Mouse (Mus musculus) kidney, adult 2 months (tissue): ENCODE measurements around the gene Hist2h3c1. TPM values are rescaled to one million over a fixed set of nuclear protein-coding genes. Genes with fewer than 3 reads are reported as not detected.
"Not testable (repeated sequence)": the region's sequence is repeated elsewhere in the genome, so short reads cannot be mapped to it uniquely, and the experiment has no call there.

Experiments used
- DNase-seq: peaks from one replicate; pipeline ENCODE4 v3.0.0; 2021
- H3K27ac ChIP-seq: fragments of 200-500 bp; 2 replicates; pipeline ENCODE4 v1.5.1; 2012; ENCODE audit warnings: low read depth, low read length, control low read depth, inconsistent platforms; ENCODE audit not compliant: insufficient read depth
- H3K27me3 ChIP-seq: fragments of 200-500 bp; replicated peaks from 2 replicates; pipeline ENCODE4 v1.6.1; 2012; ENCODE audit warnings: mild to moderate bottlenecking, moderate library complexity, low read length, inconsistent platforms; ENCODE audit not compliant: control insufficient read depth, insufficient read depth
- H3K36me3 ChIP-seq: fragments of 200-500 bp; 2 replicates; pipeline ENCODE4 v1.6.1; 2012; ENCODE audit warnings: mild to moderate bottlenecking, moderate library complexity, low read length, inconsistent platforms; ENCODE audit not compliant: control insufficient read depth, insufficient read depth
- H3K4me1 ChIP-seq: fragments of 200-500 bp; 2 replicates; pipeline ENCODE4 v1.6.1; 2011; ENCODE audit warnings: low read length; ENCODE audit not compliant: control insufficient read depth, insufficient read depth
- H3K4me3 ChIP-seq: fragments of 200-500 bp; 2 replicates; pipeline ENCODE4 v1.5.1; 2011; ENCODE audit warnings: mild to moderate bottlenecking, low read depth, low read length, control low read depth; ENCODE audit not compliant: insufficient read depth
- CTCF ChIP-seq: fragments of 200-500 bp; conservative IDR thresholded peaks from 2 replicates; pipeline ENCODE4 v1.5.1; 2011; ENCODE audit warnings: low read depth, mild to moderate bottlenecking, control low read depth, low read length, moderate library complexity, mixed read lengths; ENCODE audit not compliant: insufficient read depth, insufficient read length
- POLR2A ChIP-seq: fragments of 200-500 bp; IDR thresholded peaks from one replicate; pipeline ENCODE4 v1.6.1; 2011; ENCODE audit warnings: low read depth, low read length, control low read depth
- WGBS: fragments of 180-500 bp; shearing (Covaris S2); methylation state at CpG from one replicate; pipeline ENCODE4 v1.1.7; 2018; 5-methylcytosine and 5-hydroxymethylcytosine counted together
- polyA plus RNA-seq: library from polyadenylated mRNA; depleted of rRNA; stranded (reverse); fragments of >200 nt; gene quantifications from 2 replicates; pipeline ENCODE4 v1.2.3, GENCODE M21; 2012

The Hist2h3c1 gene
- polyA plus RNA-seq, 1 experiment = not detected

GRCm38 (mm10) chr3:96236834-96237334 lies 9.6 kb upstream of the Hist2h3c1 start:
- no peaks in the 10 kb centered on the region for H3K36me3 ChIP-seq
- peaks cover 3% of the 10 kb centered on the region; the same call in 1 of the 2 replicates for H3K4me1 ChIP-seq
- H3K27ac ChIP-seq = no peak overlapping the region
- whole genome bisulfite sequencing = 70% methylated on average over 4 of the region's 4 CpGs
- TF ChIP-seq CTCF (no peak), POLR2A (no peak)
- no peak for DNase-seq
- no peak overlapping the region for H3K4me3 ChIP-seq
- H3K27me3 ChIP-seq = no peaks in the 10 kb centered on the region

- Histone ChIP-seq H3K4me1 (peaks cover 3% of the 10 kb centered on the region; the same call in 1 of the 2 replicates), H3K4me3 (no peak overlapping the region), H3K27ac (no peak overlapping the region), H3K27me3 (no peaks in the 10 kb centered on the region), H3K36me3 (no peaks in the 10 kb centered on the region)
- DNase-seq = no peak
- TF ChIP-seq POLR2A (no peak), CTCF (no peak)
- WGBS = 79% methylated on average over 7 of the region's 7 CpGs
Measured at GRCm38 (mm10) chr3:96237335-96237903, 9.1 kb upstream of the Hist2h3c1 start.

DNA sequence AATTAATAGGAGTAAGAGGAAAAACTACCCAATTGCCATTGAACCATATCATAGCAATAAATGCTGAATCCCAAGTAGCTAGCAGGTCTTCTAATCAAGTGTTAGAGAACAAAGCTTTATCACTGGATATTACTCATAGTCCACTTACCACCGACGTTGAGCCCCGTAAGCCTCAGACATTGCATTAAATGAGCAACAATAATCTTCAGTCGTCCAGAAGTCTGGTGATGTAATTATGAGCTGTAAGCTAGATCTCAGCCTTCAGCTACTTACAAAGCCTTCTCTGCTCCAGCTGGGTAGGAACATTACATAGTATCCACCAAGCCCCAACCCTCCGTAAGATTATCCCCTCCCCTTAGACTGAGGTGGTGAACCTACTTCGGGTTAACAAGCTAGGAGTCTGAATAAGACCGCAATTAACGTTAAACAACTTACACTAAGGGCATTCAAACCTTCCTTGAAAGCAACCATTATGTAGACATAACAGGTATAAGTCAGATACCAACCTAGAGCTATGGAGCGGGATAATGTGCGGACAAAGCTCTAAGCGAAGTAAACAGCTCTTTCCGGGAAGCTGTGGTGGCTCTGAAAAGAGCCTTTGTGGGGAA lies 8.5 kb upstream of the Hist2h3c1 start:
- no peak overlapping the region for H3K27ac ChIP-seq
- 24% methylated on average over 12 of the region's 12 CpGs for whole genome bisulfite sequencing
- no peak overlapping the region for H3K4me3 ChIP-seq

GRCm38 (mm10) chr3:96238954-96239793 lies 7.3 kb upstream of the Hist2h3c1 start, which contains the start of gene Hist2h3c2:
TSS of gene Hist2h3c2 (minus strand) at chr3:96239127.
- peak within 1 kb of the TSS; percentile 86 for H3K27ac ChIP-seq
- H3K4me3 ChIP-seq = peak within 1 kb of the TSS; percentile 65
- H3K27me3 ChIP-seq, H3K4me1 ChIP-seq, H3K36me3 ChIP-seq: not testable (repeated sequence)
- 3% methylated on average over 22 of the region's 68 CpGs for WGBS
- DNase-seq = peak; percentile 73

More for the DNA sequence above, 8.5 kb upstream of the Hist2h3c1 start:
- Histone ChIP-seq H3K36me3 (no peaks in the 10 kb centered on the region), H3K27me3 (no peaks in the 10 kb centered on the region), H3K4me1 (peaks cover 3% of the 10 kb centered on the region; the same call in 1 of the 2 replicates)
- DNase-seq = no peak
- TF ChIP-seq CTCF = no peak
- no peak for TF ChIP-seq POLR2A

DNA sequence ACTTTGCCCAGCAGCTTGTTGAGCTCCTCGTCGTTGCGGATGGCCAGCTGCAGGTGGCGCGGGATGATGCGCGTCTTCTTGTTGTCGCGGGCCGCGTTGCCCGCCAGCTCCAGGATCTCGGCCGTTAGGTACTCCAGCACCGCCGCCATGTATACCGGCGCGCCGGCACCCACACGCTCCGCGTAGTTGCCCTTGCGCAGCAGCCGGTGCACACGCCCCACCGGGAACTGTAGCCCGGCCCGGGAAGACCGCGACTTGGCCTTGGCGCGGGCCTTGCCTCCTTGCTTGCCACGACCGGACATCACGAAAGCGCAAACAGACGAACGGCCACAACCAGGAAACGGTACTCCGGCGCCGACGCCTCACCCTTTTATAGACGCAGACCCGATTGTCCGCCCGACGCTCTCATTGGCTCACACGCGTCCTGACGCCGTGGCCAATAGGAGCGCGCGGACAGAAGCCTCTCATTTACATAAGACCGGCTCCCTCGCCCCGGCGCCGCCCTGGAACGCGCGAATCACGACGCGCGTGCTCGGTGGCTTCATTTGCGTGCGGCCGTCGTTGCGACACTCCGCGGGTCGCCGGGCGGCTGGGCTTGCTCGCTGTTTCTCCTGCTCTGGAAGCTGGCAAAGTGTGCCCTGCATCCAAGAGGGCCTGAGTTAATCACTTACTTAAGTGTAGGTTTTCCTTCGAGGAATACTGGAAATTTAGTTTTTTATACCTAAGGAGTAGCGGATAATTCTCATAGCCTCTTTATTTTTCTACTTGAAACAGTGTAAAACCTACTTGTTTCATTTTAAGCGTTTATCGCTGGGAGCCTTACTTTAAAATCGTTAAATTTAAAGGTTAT lies 6.3 kb upstream of the Hist2h3c1 start, which contains the start of gene Hist2h2aa2:
Hist2h2aa2 (minus strand) TSS at position 328 of the 850 bp plus-strand sequence.
- peaks cover 10% of the 10 kb centered on the region; the same call in 1 of the 2 replicates for H3K4me1 ChIP-seq
- peak within 1 kb of the TSS; percentile 86 for H3K27ac ChIP-seq
- peak; percentile 27 for TF ChIP-seq POLR2A
- 2% methylated on average over 44 of the region's 85 CpGs for WGBS
- H3K4me3 ChIP-seq = peak within 1 kb of the TSS; percentile 65
- not testable (repeated sequence) for H3K27me3 ChIP-seq, H3K36me3 ChIP-seq
- DNase-seq = peak; percentile 99

DNA sequence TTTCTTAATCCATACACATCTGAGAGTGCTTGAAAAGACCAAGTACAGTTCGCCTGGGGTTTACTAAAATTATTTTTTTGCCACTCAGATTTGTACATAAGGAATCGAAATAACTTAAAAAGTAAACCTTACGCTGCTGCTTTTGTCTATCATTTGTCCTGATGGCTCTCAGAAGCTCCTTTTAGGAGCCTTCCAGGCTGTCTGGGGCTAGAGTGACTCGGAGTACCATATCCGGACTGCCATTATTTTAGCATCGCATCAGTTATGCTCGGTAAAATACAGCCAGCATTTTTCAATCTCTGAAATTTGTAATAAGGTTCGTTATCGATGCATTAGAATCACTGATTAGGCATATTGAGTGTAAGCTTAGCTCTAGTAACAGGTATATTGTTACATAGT lies 5.7 kb upstream of the Hist2h3c1 start:
- no peaks in the 10 kb centered on the region for H3K36me3 ChIP-seq
- no peak overlapping the region for H3K27ac ChIP-seq
- no peaks in the 10 kb centered on the region for H3K27me3 ChIP-seq
- 81% methylated on average over 9 of the region's 9 CpGs for WGBS
- peak; percentile 9 for DNase-seq
- H3K4me1 ChIP-seq = peaks cover 10% of the 10 kb centered on the region; the same call in 1 of the 2 replicates
- TF ChIP-seq CTCF (no peak), POLR2A (no peak)
- H3K4me3 ChIP-seq = no peak overlapping the region
